Mouse (Mus musculus): ENCODE data around the gene Frs2. TPM values are rescaled to one million over a fixed set of nuclear protein-coding genes. Genes with fewer than 3 reads are reported as not detected.

Frs2 gene
- 10 to 100 TPM; 15.2 to 16.8 (median 15.9) TPM for total RNA-seq (2022)

- peak; percentile 94 for DNase-seq (ENCODE audit: low spot score)
Measured at GRCm38 (mm10) chr10:117148361-117149003, at the start of gene Frs2. Gene Frs2 (minus strand): TSS chr10:117148534.

GRCm38 (mm10) chr10:117196696-117197095 is 48.4 kb upstream of the Frs2 start:
- no peak for DNase-seq (ENCODE audit: low spot score)

GRCm38 (mm10) chr10:117195748-117196147 is 47.4 kb upstream of the Frs2 start:
- no peak for DNase-seq (ENCODE audit: low spot score)

GRCm38 (mm10) chr10:117195005-117195404 is 46.7 kb upstream of the Frs2 start:
- no peak for DNase-seq (ENCODE audit: low spot score)

- DNase-seq (ENCODE audit: low spot score): no peak
Measured at GRCm38 (mm10) chr10:117193364-117193763, 45.0 kb upstream of the Frs2 start.

- no peak for DNase-seq (ENCODE audit: low spot score)
Measured at GRCm38 (mm10) chr10:117185399-117186089, 37.2 kb upstream of the Frs2 start.

- no peak for DNase-seq (ENCODE audit: low spot score)
Measured at GRCm38 (mm10) chr10:117181098-117181497, 32.8 kb upstream of the Frs2 start.

GRCm38 (mm10) chr10:117174645-117175044 is 26.3 kb upstream of the Frs2 start:
- DNase-seq (ENCODE audit: low spot score): no peak

- DNase-seq (ENCODE audit: low spot score): no peak
Measured at GRCm38 (mm10) chr10:117173566-117174438, 25.5 kb upstream of the Frs2 start.

GRCm38 (mm10) chr10:117173111-117173510 is 24.8 kb upstream of the Frs2 start:
- DNase-seq (ENCODE audit: low spot score): no peak

GRCm38 (mm10) chr10:117172069-117172468 is 23.7 kb upstream of the Frs2 start:
- no peak for DNase-seq (ENCODE audit: low spot score)

GRCm38 (mm10) chr10:117166785-117167425 is 18.6 kb upstream of the Frs2 start:
- DNase-seq (ENCODE audit: low spot score): no peak

- DNase-seq (ENCODE audit: low spot score): no peak
Measured at GRCm38 (mm10) chr10:117162662-117163061, 14.3 kb upstream of the Frs2 start.

GRCm38 (mm10) chr10:117160099-117160498 is 11.8 kb upstream of the Frs2 start:
- DNase-seq (ENCODE audit: low spot score): no peak

GRCm38 (mm10) chr10:117152247-117152646 is 3.9 kb upstream of the Frs2 start:
- DNase-seq (ENCODE audit: low spot score): no peak

- DNase-seq (ENCODE audit: low spot score): no peak
Measured at GRCm38 (mm10) chr10:117151676-117152075, 3.3 kb upstream of the Frs2 start.

- no peak for DNase-seq (ENCODE audit: low spot score)
Measured at GRCm38 (mm10) chr10:117151241-117151640, 2.9 kb upstream of the Frs2 start.

GRCm38 (mm10) chr10:117150764-117151163 is 2.4 kb upstream of the Frs2 start:
- DNase-seq (ENCODE audit: low spot score): no peak

- no peak for DNase-seq (ENCODE audit: low spot score)
Measured at GRCm38 (mm10) chr10:117149942-117150617, 1.7 kb upstream of the Frs2 start.

- no peak for DNase-seq (ENCODE audit: low spot score)
Measured at GRCm38 (mm10) chr10:117149241-117149640, 907 bp upstream of the Frs2 start.
